Mouse (Mus musculus) small intestine, adult 2 months (tissue): Measurements from ENCODE around the gene Cfap44.

Experiments used
- CTCF ChIP-seq: fragments of 200-500 bp; IDR thresholded peaks from 2 replicates; pipeline ENCODE4 v1.5.1; 2012; ENCODE audit warnings: low read depth, mild to moderate bottlenecking, control low read depth, inconsistent platforms, low read length, moderate library complexity, mixed read lengths; ENCODE audit not compliant: insufficient replicate concordance, insufficient read length; ENCODE audit errors: extremely low read depth
- POLR2A ChIP-seq: fragments of 200-500 bp; IDR thresholded peaks from 2 replicates; pipeline ENCODE4 v1.6.1; 2012; ENCODE audit warnings: low read depth, mild to moderate bottlenecking, control low read depth, inconsistent platforms, low read length, moderate library complexity

- no peak for TF ChIP-seq CTCF
- TF ChIP-seq POLR2A, result no peak
These were observed 132.1 kb downstream of the Cfap44 start for GRCm38 (mm10) chr16:44526689-44527088.
